Mouse (Mus musculus): Measurements from ENCODE around the gene Frem3. TPM values are rescaled to one million over a fixed set of nuclear protein-coding genes. Genes with fewer than 3 reads are reported as not detected.

Gene Frem3
- not detected in 2 replicates for polyA plus RNA-seq (2012; rRNA removed; ENCODE audit: low replicate concordance)

GRCm38 (mm10) chr8:80610549-80611440 is at the start of gene Frem3:
Gene Frem3, plus strand, starts transcription at chr8:80611080.

GRCm38 (mm10) chr8:80739155-80739924 is 128.5 kb downstream of the Frem3 start, which contains the start of gene Smarca5:
Gene Smarca5, minus strand, starts transcription at chr8:80739497.

Other genes with a start within 250 kb of the Frem3 start
- not detected in 2 replicates for gene Gypa, start 117.3 kb upstream of the Frem3 start, polyA plus RNA-seq (2012; rRNA removed; ENCODE audit: low replicate concordance)
- gene Smarca5, start 128.4 kb downstream of the Frem3 start, polyA plus RNA-seq (2012; rRNA removed; ENCODE audit: low replicate concordance), result 5.5 and 6.4 TPM in 2 replicates